Mouse (Mus musculus): Measurements from ENCODE around the gene Abcc4. TPM values are rescaled to one million over a fixed set of nuclear protein-coding genes. Genes with fewer than 3 reads are reported as not detected.

The Abcc4 gene
- polyA plus RNA-seq, 1 experiment, result 0.06 TPM

DNA sequence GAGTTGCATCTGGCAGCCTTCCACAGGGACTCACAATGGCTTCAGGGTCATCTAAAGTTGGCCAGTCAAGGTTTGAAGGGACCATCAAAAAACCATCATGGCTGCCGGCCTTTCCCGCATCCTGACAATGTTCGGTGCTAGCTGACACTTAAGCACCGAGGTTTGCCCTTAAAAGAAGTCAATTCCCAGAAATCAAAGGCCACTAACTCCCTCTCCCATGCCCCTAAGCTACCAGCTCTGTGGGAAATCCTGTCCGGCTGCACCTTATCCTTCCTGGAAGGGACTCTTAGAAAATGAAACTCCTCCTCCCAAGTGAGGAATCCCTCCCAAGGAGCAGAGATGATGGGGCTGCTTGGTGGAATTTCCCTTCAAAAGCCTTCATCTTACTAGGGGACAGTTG, 14.6 kb downstream of the Abcc4 start:
- Histone ChIP-seq H3K9me3 (ENCODE audit: control insufficient read depth, low read length) (no peaks in the 10 kb centered on the region), H3K27me3 (ENCODE audit: control insufficient read depth) (no peaks in the 10 kb centered on the region), H3K36me3 (ENCODE audit: control insufficient read depth) (peaks cover 6% of the 10 kb centered on the region), H3K4me3 (replicated peaks) (no peak overlapping the region), H3K4me1 (ENCODE audit: control insufficient read depth) (no peaks in the 10 kb centered on the region; the same call in 1 of the 2 replicates)
- no peak for TF ChIP-seq GATA1 (IDR thresholded peaks at IDR 0.05; ENCODE audit: low read length)
- no peak for TF ChIP-seq TAL1 (IDR thresholded peaks at IDR 0.05; ENCODE audit: low read length)

DNA sequence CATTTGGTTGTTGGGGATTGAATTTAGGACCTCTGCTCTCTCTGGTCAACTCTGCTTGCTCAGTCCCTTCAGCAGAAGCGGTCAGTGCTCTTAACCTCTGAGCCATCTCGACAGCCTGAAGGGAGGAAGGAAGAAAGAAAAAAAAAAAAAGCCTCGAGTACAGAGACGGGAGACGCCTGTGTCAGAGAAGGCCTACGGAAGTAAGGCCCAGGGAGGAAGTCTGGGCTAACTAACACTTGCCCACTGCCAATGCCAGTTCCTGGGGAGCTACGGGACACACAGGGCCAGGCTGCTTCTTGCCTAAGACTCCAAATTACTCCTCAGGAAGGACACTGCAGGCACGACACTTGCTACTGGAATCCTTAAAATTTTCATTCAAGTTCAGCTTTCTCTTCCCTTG, 15.1 kb downstream of the Abcc4 start:
- Histone ChIP-seq H3K4me3 (replicated peaks) (no peak overlapping the region), H3K4me1 (ENCODE audit: control insufficient read depth) (no peaks in the 10 kb centered on the region; the same call in 1 of the 2 replicates), H3K36me3 (ENCODE audit: control insufficient read depth) (peaks cover 4% of the 10 kb centered on the region), H3K9me3 (ENCODE audit: control insufficient read depth, low read length) (no peaks in the 10 kb centered on the region), H3K27me3 (ENCODE audit: control insufficient read depth) (no peaks in the 10 kb centered on the region)
- TF ChIP-seq TAL1 (IDR thresholded peaks at IDR 0.05; ENCODE audit: low read length), result no peak
- TF ChIP-seq GATA1 (IDR thresholded peaks at IDR 0.05; ENCODE audit: low read length), result no peak

DNA sequence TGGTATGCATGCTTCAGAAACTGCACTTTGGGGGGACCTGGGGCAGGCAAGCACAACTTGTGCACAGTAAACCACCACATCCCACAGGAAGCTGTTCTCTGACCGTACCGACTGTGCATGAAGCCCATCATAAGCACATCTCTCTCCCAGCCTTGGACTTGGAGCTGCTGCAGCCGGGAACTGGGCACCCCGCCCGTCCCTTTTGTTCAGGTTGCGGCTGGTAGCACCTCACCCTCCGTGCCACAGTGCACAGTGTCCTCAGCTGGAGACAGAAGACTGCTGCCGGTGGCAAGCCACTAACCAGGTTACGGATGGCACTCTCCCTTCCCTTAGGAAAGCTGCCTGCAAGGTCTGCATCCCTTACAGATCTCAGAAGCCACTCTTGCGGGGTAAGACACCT, 15.7 kb downstream of the Abcc4 start:
- Histone ChIP-seq H3K27me3 (ENCODE audit: control insufficient read depth) (no peaks in the 10 kb centered on the region), H3K9me3 (ENCODE audit: control insufficient read depth, low read length) (no peaks in the 10 kb centered on the region), H3K4me1 (ENCODE audit: control insufficient read depth) (no peaks in the 10 kb centered on the region), H3K36me3 (ENCODE audit: control insufficient read depth) (no peaks in the 10 kb centered on the region), H3K4me3 (replicated peaks) (no peak overlapping the region)
- TF ChIP-seq TAL1 (IDR thresholded peaks at IDR 0.05; ENCODE audit: low read length) (no peak), GATA1 (IDR thresholded peaks at IDR 0.05; ENCODE audit: low read length) (no peak)

DNA sequence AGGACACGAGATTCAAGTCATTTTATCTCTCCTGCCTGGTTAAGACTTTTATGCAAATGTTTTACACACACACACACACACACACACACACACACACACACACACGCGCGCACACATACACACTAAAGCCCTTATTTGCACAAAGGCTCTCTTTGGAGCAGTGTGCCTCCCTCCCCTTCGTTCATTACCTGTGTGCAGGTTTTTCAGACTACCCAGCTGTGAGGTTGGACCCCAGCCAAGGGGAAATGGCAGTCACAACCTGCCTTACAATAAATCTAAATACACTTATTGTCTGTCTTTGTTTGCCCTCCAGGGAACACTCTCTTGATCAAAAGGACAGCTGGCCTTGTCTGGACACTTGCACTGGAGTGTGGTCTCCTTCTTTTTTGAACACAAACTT, 17.4 kb downstream of the Abcc4 start:
- Histone ChIP-seq H3K4me3 (replicated peaks) (no peak overlapping the region), H3K36me3 (ENCODE audit: control insufficient read depth) (no peaks in the 10 kb centered on the region)
- TF ChIP-seq TAL1 (IDR thresholded peaks at IDR 0.05; ENCODE audit: low read length), result no peak
- no peak for TF ChIP-seq GATA1 (IDR thresholded peaks at IDR 0.05; ENCODE audit: low read length)

DNA sequence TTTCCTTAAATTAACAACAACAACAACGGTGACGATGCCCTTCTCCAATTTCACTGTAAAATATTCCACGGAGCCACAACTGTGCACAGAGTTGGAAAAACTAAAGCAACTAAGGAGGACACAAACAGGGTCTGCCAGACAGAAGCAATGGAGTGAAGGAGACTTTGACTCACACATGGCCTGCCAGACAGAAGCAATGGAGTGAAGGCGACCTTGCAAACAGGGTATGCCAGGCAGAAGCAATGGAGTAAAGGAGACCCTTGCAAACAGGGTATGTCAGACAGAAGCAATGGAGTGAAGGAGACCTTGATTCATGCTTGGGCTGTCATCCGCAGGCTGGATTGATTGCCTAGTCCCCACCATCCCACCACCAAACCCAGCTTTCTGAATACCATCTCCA, 19.2 kb downstream of the Abcc4 start:
- Histone ChIP-seq H3K27me3 (ENCODE audit: control insufficient read depth) (no peaks in the 10 kb centered on the region), H3K4me3 (replicated peaks) (no peak overlapping the region), H3K4me1 (ENCODE audit: control insufficient read depth) (peaks cover 8% of the 10 kb centered on the region; the same call in 1 of the 2 replicates), H3K36me3 (ENCODE audit: control insufficient read depth) (no peaks in the 10 kb centered on the region), H3K9me3 (ENCODE audit: control insufficient read depth, low read length) (no peaks in the 10 kb centered on the region)
- TF ChIP-seq TAL1 (IDR thresholded peaks at IDR 0.05; ENCODE audit: low read length) (no peak), GATA1 (IDR thresholded peaks at IDR 0.05; ENCODE audit: low read length) (no peak)

More for the DNA sequence above, 17.4 kb downstream of the Abcc4 start:
- Histone ChIP-seq H3K9me3 (ENCODE audit: control insufficient read depth, low read length) (no peaks in the 10 kb centered on the region), H3K4me1 (ENCODE audit: control insufficient read depth) (no peaks in the 10 kb centered on the region), H3K27me3 (ENCODE audit: control insufficient read depth) (no peaks in the 10 kb centered on the region)

GRCm38 (mm10) chr14:118685572-118685971, 20.4 kb downstream of the Abcc4 start:
- Histone ChIP-seq H3K9me3 (ENCODE audit: control insufficient read depth, low read length) (no peaks in the 10 kb centered on the region), H3K36me3 (ENCODE audit: control insufficient read depth) (no peaks in the 10 kb centered on the region), H3K4me1 (ENCODE audit: control insufficient read depth) (peaks cover 8% of the 10 kb centered on the region; the same call in 1 of the 2 replicates), H3K27me3 (ENCODE audit: control insufficient read depth) (no peaks in the 10 kb centered on the region), H3K4me3 (replicated peaks) (no peak overlapping the region)
- TF ChIP-seq TAL1 (IDR thresholded peaks at IDR 0.05; ENCODE audit: low read length) (no peak), GATA1 (IDR thresholded peaks at IDR 0.05; ENCODE audit: low read length) (no peak)

- no peak overlapping the region for H3K4me3 ChIP-seq (replicated peaks)
- no peaks in the 10 kb centered on the region for H3K27me3 ChIP-seq (ENCODE audit: control insufficient read depth)
- H3K36me3 ChIP-seq (ENCODE audit: control insufficient read depth), result no peaks in the 10 kb centered on the region
- TF ChIP-seq GATA1 (IDR thresholded peaks at IDR 0.05; ENCODE audit: low read length) (no peak), TAL1 (IDR thresholded peaks at IDR 0.05; ENCODE audit: low read length) (no peak)
- peaks cover 8% of the 10 kb centered on the region; the same call in 1 of the 2 replicates for H3K4me1 ChIP-seq (ENCODE audit: control insufficient read depth)
- H3K9me3 ChIP-seq (ENCODE audit: control insufficient read depth, low read length), result no peaks in the 10 kb centered on the region
These were observed 23.5 kb downstream of the Abcc4 start for GRCm38 (mm10) chr14:118682339-118683034.

DNA sequence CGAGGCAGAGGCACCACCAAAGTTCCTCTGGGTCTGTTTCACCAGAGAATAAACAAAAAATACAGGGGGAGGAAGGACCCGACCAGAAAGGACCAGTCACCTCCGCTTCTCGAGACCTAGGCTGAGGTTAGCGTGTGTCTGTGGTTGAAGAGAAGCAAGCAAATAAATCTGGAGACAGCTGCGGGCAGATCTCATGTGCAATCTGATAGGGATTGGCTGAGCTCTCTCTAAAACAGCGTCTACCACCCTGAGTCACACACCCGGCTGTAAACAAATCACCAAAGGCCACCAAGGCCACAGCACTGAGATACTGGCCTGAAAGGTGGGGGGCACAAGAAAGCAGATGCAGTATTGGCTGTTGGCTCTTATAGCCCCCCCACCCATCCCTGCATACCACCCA, 24.9 kb downstream of the Abcc4 start:
- H3K36me3 ChIP-seq (ENCODE audit: control insufficient read depth), result no peaks in the 10 kb centered on the region
- no peaks in the 10 kb centered on the region for H3K27me3 ChIP-seq (ENCODE audit: control insufficient read depth)
- H3K9me3 ChIP-seq (ENCODE audit: control insufficient read depth, low read length), result no peaks in the 10 kb centered on the region
- H3K4me3 ChIP-seq (replicated peaks), result no peak overlapping the region
- peaks cover 8% of the 10 kb centered on the region; the same call in 1 of the 2 replicates for H3K4me1 ChIP-seq (ENCODE audit: control insufficient read depth)
- no peak for TF ChIP-seq GATA1 (IDR thresholded peaks at IDR 0.05; ENCODE audit: low read length)
- TF ChIP-seq TAL1 (IDR thresholded peaks at IDR 0.05; ENCODE audit: low read length), result no peak

GRCm38 (mm10) chr14:118678279-118678985, 27.6 kb downstream of the Abcc4 start:
- no peak overlapping the region for H3K4me3 ChIP-seq (replicated peaks)
- TF ChIP-seq TAL1 (IDR thresholded peaks at IDR 0.05; ENCODE audit: low read length), result no peak
- H3K4me1 ChIP-seq (ENCODE audit: control insufficient read depth), result peaks cover 27% of the 10 kb centered on the region
- H3K9me3 ChIP-seq (ENCODE audit: control insufficient read depth, low read length), result no peaks in the 10 kb centered on the region
- no peaks in the 10 kb centered on the region for H3K36me3 ChIP-seq (ENCODE audit: control insufficient read depth)
- H3K27me3 ChIP-seq (ENCODE audit: control insufficient read depth), result no peaks in the 10 kb centered on the region

Measured in erythroblast, embryonic 14.5 days (primary cell).